Mouse (Mus musculus) stomach, embryonic 16.5 days (tissue): ENCODE data around the gene Selenot. TPM values are rescaled to one million over a fixed set of nuclear protein-coding genes. Genes with fewer than 3 reads are reported as not detected.
A peak's percentile ranks its signal among the peaks of the same experiment; 100 is the strongest.

Experiments used
- ATAC-seq: fragments of 200-750 bp; cut with Nextera tagmentation; 2 replicates; pipeline ENCODE4 v1.8.0; 2017; ENCODE audit warnings: moderate number of reproducible peaks, moderate TSS enrichment; ENCODE audit not compliant: insufficient read depth, low FRiP score
- H3K27ac ChIP-seq: fragments of 300-500 bp; sonication (generic); 2 replicates; pipeline ENCODE4 v1.5.1; 2014; ENCODE audit warnings: low read length
- H3K27me3 ChIP-seq: fragments of 300-500 bp; sonication (generic); 2 replicates; pipeline ENCODE4 v1.6.1; 2014; ENCODE audit warnings: low read length, control low read depth, mixed read lengths; ENCODE audit not compliant: control insufficient read depth, insufficient read depth
- H3K36me3 ChIP-seq: fragments of 300-500 bp; sonication (generic); 2 replicates; pipeline ENCODE4 v1.6.1; 2014; ENCODE audit warnings: low read length; ENCODE audit not compliant: control insufficient read depth, insufficient read depth
- H3K4me1 ChIP-seq: fragments of 300-500 bp; sonication (generic); 2 replicates; pipeline ENCODE4 v1.6.1; 2014; ENCODE audit warnings: low read length, control low read depth, mixed read lengths; ENCODE audit not compliant: control insufficient read depth, insufficient read depth
- H3K4me2 ChIP-seq: fragments of 300-500 bp; sonication (generic); 2 replicates; pipeline ENCODE4 v1.6.1; 2014; ENCODE audit warnings: low read depth, low read length, mixed read lengths
- H3K4me3 ChIP-seq: fragments of 300-500 bp; sonication (generic); replicated peaks from 2 replicates; pipeline ENCODE4 v1.5.1; 2014; ENCODE audit warnings: mild to moderate bottlenecking, low read length
- H3K9ac ChIP-seq: fragments of 300-500 bp; sonication (generic); 2 replicates; pipeline ENCODE4 v1.6.1; 2014; ENCODE audit warnings: low read length
- H3K9me3 ChIP-seq: fragments of 300-500 bp; sonication (generic); replicated peaks from 2 replicates; pipeline ENCODE4 v1.6.1; 2016; ENCODE audit warnings: low read length, control low read depth; ENCODE audit not compliant: control insufficient read depth
- WGBS: fragments of 180-500 bp; shearing (Covaris S2); extraction: QIAGEN DNeasy Blood & Tissue Kit; methylation state at CpG from one replicate; pipeline ENCODE4 v1.1.7; 2014; 5-methylcytosine and 5-hydroxymethylcytosine counted together
- polyA plus RNA-seq: library from polyadenylated mRNA; unstranded; fragments of >200 nt; fragmentation: Nextera tagmentation; extraction: Ambion mirVana; gene quantifications from 2 replicates; pipeline ENCODE4 v1.2.1, GENCODE M21; 2015

Gene Selenot
- polyA plus RNA-seq, 1 experiment from 2014 or later = 20.1 TPM

GRCm38 (mm10) chr3:58621066-58621465 lies 44.6 kb downstream of the Selenot start:
- H3K4me1 ChIP-seq = no peaks in the 10 kb centered on the region
- ATAC-seq = no peak
- H3K27me3 ChIP-seq = no peaks in the 10 kb centered on the region
- no peak overlapping the region for H3K4me3 ChIP-seq
- WGBS = 63% methylated on average over 7 of the region's 7 CpGs
- H3K4me2 ChIP-seq = no peak overlapping the region
- H3K27ac ChIP-seq = no peak overlapping the region
- H3K9ac ChIP-seq = no peak overlapping the region
- H3K36me3 ChIP-seq = no peaks in the 10 kb centered on the region
- no peaks in the 10 kb centered on the region for H3K9me3 ChIP-seq

- Histone ChIP-seq H3K4me1 (no peaks in the 10 kb centered on the region), H3K27ac (no peak overlapping the region), H3K4me3 (no peak overlapping the region), H3K27me3 (no peaks in the 10 kb centered on the region), H3K36me3 (no peaks in the 10 kb centered on the region), H3K9ac (no peak overlapping the region), H3K9me3 (no peaks in the 10 kb centered on the region), H3K4me2 (no peak overlapping the region)
- WGBS = 69% methylated on average over 3 of the region's 3 CpGs
- no peak for ATAC-seq
These were observed 46.4 kb downstream of the Selenot start for GRCm38 (mm10) chr3:58622665-58623394.

GRCm38 (mm10) chr3:58624981-58625380 lies 48.5 kb downstream of the Selenot start:
- H3K4me3 ChIP-seq = no peak overlapping the region
- no peaks in the 10 kb centered on the region for H3K27me3 ChIP-seq
- no peaks in the 10 kb centered on the region for H3K9me3 ChIP-seq
- H3K36me3 ChIP-seq = no peaks in the 10 kb centered on the region
- no peaks in the 10 kb centered on the region for H3K4me1 ChIP-seq
- H3K4me2 ChIP-seq = no peak overlapping the region
- WGBS = 83% methylated on average over 4 of the region's 4 CpGs
- no peak for ATAC-seq
- no peak overlapping the region for H3K9ac ChIP-seq
- H3K27ac ChIP-seq = no peak overlapping the region

- 73% methylated on average over 2 of the region's 2 CpGs for whole genome bisulfite sequencing
- ATAC-seq = no peak
- H3K4me3 ChIP-seq = no peak overlapping the region
- H3K4me1 ChIP-seq = no peaks in the 10 kb centered on the region
- H3K9ac ChIP-seq = no peak overlapping the region
- no peaks in the 10 kb centered on the region for H3K27me3 ChIP-seq
- H3K27ac ChIP-seq = no peak overlapping the region
- no peaks in the 10 kb centered on the region for H3K36me3 ChIP-seq
- H3K9me3 ChIP-seq = no peaks in the 10 kb centered on the region
- H3K4me2 ChIP-seq = no peak overlapping the region
These were observed 55.3 kb downstream of the Selenot start for GRCm38 (mm10) chr3:58631693-58632092.

GRCm38 (mm10) chr3:58636406-58637295 lies 60.2 kb downstream of the Selenot start, which contains the start of gene Erich6:
Gene Erich6 (minus strand): TSS chr3:58637207.
- H3K4me1 ChIP-seq = no peaks in the 10 kb centered on the region
- H3K9ac ChIP-seq = peak within 1 kb of the TSS; percentile 59
- WGBS = under 1% methylated on average over 34 of the region's 34 CpGs
- no peaks in the 10 kb centered on the region for H3K27me3 ChIP-seq
- no peaks in the 10 kb centered on the region for H3K36me3 ChIP-seq
- no peak within 1 kb of the TSS for H3K27ac ChIP-seq
- ATAC-seq = peak; percentile 84; the same call in 1 of the 2 replicates
- peak within 1 kb of the TSS; percentile 50 for H3K4me3 ChIP-seq
- H3K9me3 ChIP-seq = no peaks in the 10 kb centered on the region
- peak within 1 kb of the TSS; percentile 83 for H3K4me2 ChIP-seq

Other genes with a start within 250 kb of the Selenot start
- 4.8 and 5.9 TPM in 2 replicates for gene Tsc22d2, start 161.9 kb upstream of the Selenot start, polyA plus RNA-seq
- gene Eif2a, start 50.8 kb upstream of the Selenot start, polyA plus RNA-seq = 47.5 and 51.3 TPM in 2 replicates
- gene Serp1, start 50.7 kb upstream of the Selenot start, polyA plus RNA-seq = 218 and 219 TPM in 2 replicates
- gene Erich6, start 60.6 kb downstream of the Selenot start, polyA plus RNA-seq = 0.05 TPM in 1 of 2 replicates, not detected in the other
- 2.2 and 3.1 TPM in 2 replicates for gene Siah2, start 115.8 kb downstream of the Selenot start, polyA plus RNA-seq
- not detected in 2 replicates for gene Mindy4b-ps, start 245.7 kb downstream of the Selenot start, polyA plus RNA-seq